Mouse (Mus musculus): ENCODE measurements at regions not wholly inside any gene's neighbourhood (a gene's known extent, or its start where the extent isn't known, plus 50 kb on each side); places are given as distances from the start of the nearest gene placed in this dataset.
A peak's percentile ranks its signal among the peaks of the same experiment; 100 is the strongest.

- no peak overlapping the region for H3K9ac ChIP-seq (ENCODE audit: low read depth, low read length)
- H3K36me3 ChIP-seq (ENCODE audit: control insufficient read depth, insufficient read depth, low read length): no peaks in the 10 kb centered on the region
- H3K27me3 ChIP-seq (ENCODE audit: control insufficient read depth, insufficient read depth, low read length): no peaks in the 10 kb centered on the region
- no peak overlapping the region for H3K4me3 ChIP-seq (ENCODE audit: insufficient read depth, low read depth, low read length)
- H3K27ac ChIP-seq (replicated peaks; ENCODE audit: insufficient read depth, low read depth, low read length): peak overlapping the region; percentile 99
- 20% methylated on average over 3 of the region's 3 CpGs for WGBS
- TF ChIP-seq POLR2A (IDR thresholded peaks at IDR 0.05; ENCODE audit: extremely low read depth, insufficient read depth, low read length): no peak
- TF ChIP-seq CTCF (IDR thresholded peaks at IDR 0.05; ENCODE audit: low read depth, low read length): no peak
- no peaks in the 10 kb centered on the region for H3K79me2 ChIP-seq (ENCODE audit: control insufficient read depth, insufficient read depth, low read length)
- peak; percentile 66 for DNase-seq (ENCODE audit: extremely low read depth, low read depth, low spot score)
- peaks cover 41% of the 10 kb centered on the region for H3K4me1 ChIP-seq (ENCODE audit: control insufficient read depth, insufficient read depth, low read length)
These were observed 52.8 kb upstream of the Nampt start for GRCm38 (mm10) chr12:32766575-32766974.

- H3K4me1 ChIP-seq (ENCODE audit: control insufficient read depth, insufficient read depth, low read length): peaks cover 41% of the 10 kb centered on the region
- peak; percentile 97 for DNase-seq (ENCODE audit: extremely low read depth, low read depth, low spot score)
- H3K9ac ChIP-seq (ENCODE audit: low read depth, low read length): peak overlapping the region; percentile 28; the same call in 1 of the 2 replicates
- 34% methylated on average over 7 of the region's 7 CpGs for WGBS
- no peaks in the 10 kb centered on the region for H3K36me3 ChIP-seq (ENCODE audit: control insufficient read depth, insufficient read depth, low read length)
- no peak overlapping the region for H3K4me3 ChIP-seq (ENCODE audit: insufficient read depth, low read depth, low read length)
- H3K27ac ChIP-seq (replicated peaks; ENCODE audit: insufficient read depth, low read depth, low read length): peak overlapping the region; percentile 100
- no peaks in the 10 kb centered on the region for H3K79me2 ChIP-seq (ENCODE audit: control insufficient read depth, insufficient read depth, low read length)
- TF ChIP-seq POLR2A (IDR thresholded peaks at IDR 0.05; ENCODE audit: extremely low read depth, insufficient read depth, low read length): no peak
- TF ChIP-seq CTCF (IDR thresholded peaks at IDR 0.05; ENCODE audit: low read depth, low read length): no peak
- H3K27me3 ChIP-seq (ENCODE audit: control insufficient read depth, insufficient read depth, low read length): no peaks in the 10 kb centered on the region
These were observed 51.9 kb upstream of the Nampt start for GRCm38 (mm10) chr12:32767206-32768081.

- H3K4me3 ChIP-seq (ENCODE audit: insufficient read depth, low read depth, low read length): no peak overlapping the region
- H3K9ac ChIP-seq (ENCODE audit: low read depth, low read length): peak overlapping the region; percentile 21; the same call in 1 of the 2 replicates
- H3K36me3 ChIP-seq (ENCODE audit: control insufficient read depth, insufficient read depth, low read length): no peaks in the 10 kb centered on the region
- no peaks in the 10 kb centered on the region for H3K79me2 ChIP-seq (ENCODE audit: control insufficient read depth, insufficient read depth, low read length)
- WGBS: 17% methylated on average over 3 of the region's 3 CpGs
- no peaks in the 10 kb centered on the region for H3K27me3 ChIP-seq (ENCODE audit: control insufficient read depth, insufficient read depth, low read length)
- DNase-seq (ENCODE audit: extremely low read depth, low read depth, low spot score): peak; percentile 96
- no peak for TF ChIP-seq POLR2A (IDR thresholded peaks at IDR 0.05; ENCODE audit: extremely low read depth, insufficient read depth, low read length)
- TF ChIP-seq CTCF (IDR thresholded peaks at IDR 0.05; ENCODE audit: low read depth, low read length): no peak
- peaks cover 41% of the 10 kb centered on the region for H3K4me1 ChIP-seq (ENCODE audit: control insufficient read depth, insufficient read depth, low read length)
- H3K27ac ChIP-seq (replicated peaks; ENCODE audit: insufficient read depth, low read depth, low read length): peak overlapping the region; percentile 100
These were observed 51.1 kb upstream of the Nampt start for GRCm38 (mm10) chr12:32768082-32768743.

- Histone ChIP-seq H3K79me2 (ENCODE audit: control insufficient read depth, insufficient read depth, low read length) (no peaks in the 10 kb centered on the region), H3K36me3 (ENCODE audit: control insufficient read depth, insufficient read depth, low read length) (no peaks in the 10 kb centered on the region), H3K4me1 (ENCODE audit: control insufficient read depth, insufficient read depth, low read length) (peaks cover 41% of the 10 kb centered on the region), H3K27ac (replicated peaks; ENCODE audit: insufficient read depth, low read depth, low read length) (peak overlapping the region; percentile 96), H3K27me3 (ENCODE audit: control insufficient read depth, insufficient read depth, low read length) (no peaks in the 10 kb centered on the region), H3K9ac (ENCODE audit: low read depth, low read length) (peak overlapping the region; percentile 54; the same call in 1 of the 2 replicates), H3K4me3 (ENCODE audit: insufficient read depth, low read depth, low read length) (no peak overlapping the region)
- TF ChIP-seq POLR2A (IDR thresholded peaks at IDR 0.05; ENCODE audit: extremely low read depth, insufficient read depth, low read length): no peak
- TF ChIP-seq CTCF (IDR thresholded peaks at IDR 0.05; ENCODE audit: low read depth, low read length): no peak
- WGBS: 22% methylated on average over 3 of the region's 3 CpGs
- peak; percentile 51 for DNase-seq (ENCODE audit: extremely low read depth, low read depth, low spot score)
These were observed 50.4 kb upstream of the Nampt start for GRCm38 (mm10) chr12:32768744-32769535.

Data from liver, adult 2 months (tissue).